Mouse (Mus musculus) cortical plate, adult 2 months (tissue): ENCODE data around the gene Commd9.

Source experiments
- CTCF ChIP-seq: fragments of 200-500 bp; IDR thresholded peaks from 2 replicates; pipeline ENCODE4 v1.5.1; 2011; ENCODE audit warnings: mild to moderate bottlenecking, control low read depth, low read length; ENCODE audit not compliant: insufficient read depth; ENCODE audit errors: extremely low read depth
- POLR2A ChIP-seq: fragments of 200-500 bp; IDR thresholded peaks from 2 replicates; pipeline ENCODE4 v1.6.1; 2011; ENCODE audit warnings: mild to moderate bottlenecking, low read length, control low read depth; ENCODE audit not compliant: insufficient read depth; ENCODE audit errors: extremely low read depth

GRCm38 (mm10) chr2:101871179-101871578, 14.9 kb upstream of the Commd9 start:
- TF ChIP-seq CTCF (peak; percentile 36; the same call in 1 of the 2 replicates), POLR2A (no peak)
